Mouse (Mus musculus) left cerebral cortex, adult 2 months (tissue): ENCODE results near the gene Os9. TPM values are rescaled to one million over a fixed set of nuclear protein-coding genes. Genes with fewer than 3 reads are reported as not detected.

Experiments
- DNase-seq, 2 experiments: peaks; one replicate each; pipeline ENCODE4 v3.0.0; 2021 to 2022; ENCODE audit warnings: low spot score in 2 of 2, mixed read lengths in 1 of 2; ENCODE audit errors: extremely low spot score in 1 of 2
- H3K27ac ChIP-seq: fragments of 200-600 bp; 2 replicates; pipeline ENCODE4 v1.8.1; 2022
- H3K4me3 ChIP-seq: fragments of 200-600 bp; 2 replicates; pipeline ENCODE4 v1.8.1; 2022
- CTCF ChIP-seq: fragments of 200-600 bp; IDR thresholded peaks from 2 replicates; pipeline ENCODE4 v1.8.1; 2022; ENCODE audit warnings: antibody characterized with exemption, mild to moderate bottlenecking, moderate library complexity
- intact Hi-C: fragments of 180-260 bp; cut with DNase I; formaldehyde crosslinking; loops from one replicate; pipeline ENCODE4 v1.15.1; 2025
- total RNA-seq, 2 experiments: library from RNA; stranded (reverse); gene quantifications; 2 replicates each; pipeline ENCODE4 v1.2.3; 2021

Gene Os9
- total RNA-seq, 2 experiments from 2014 or later = 109 to 114 TPM

DNA sequence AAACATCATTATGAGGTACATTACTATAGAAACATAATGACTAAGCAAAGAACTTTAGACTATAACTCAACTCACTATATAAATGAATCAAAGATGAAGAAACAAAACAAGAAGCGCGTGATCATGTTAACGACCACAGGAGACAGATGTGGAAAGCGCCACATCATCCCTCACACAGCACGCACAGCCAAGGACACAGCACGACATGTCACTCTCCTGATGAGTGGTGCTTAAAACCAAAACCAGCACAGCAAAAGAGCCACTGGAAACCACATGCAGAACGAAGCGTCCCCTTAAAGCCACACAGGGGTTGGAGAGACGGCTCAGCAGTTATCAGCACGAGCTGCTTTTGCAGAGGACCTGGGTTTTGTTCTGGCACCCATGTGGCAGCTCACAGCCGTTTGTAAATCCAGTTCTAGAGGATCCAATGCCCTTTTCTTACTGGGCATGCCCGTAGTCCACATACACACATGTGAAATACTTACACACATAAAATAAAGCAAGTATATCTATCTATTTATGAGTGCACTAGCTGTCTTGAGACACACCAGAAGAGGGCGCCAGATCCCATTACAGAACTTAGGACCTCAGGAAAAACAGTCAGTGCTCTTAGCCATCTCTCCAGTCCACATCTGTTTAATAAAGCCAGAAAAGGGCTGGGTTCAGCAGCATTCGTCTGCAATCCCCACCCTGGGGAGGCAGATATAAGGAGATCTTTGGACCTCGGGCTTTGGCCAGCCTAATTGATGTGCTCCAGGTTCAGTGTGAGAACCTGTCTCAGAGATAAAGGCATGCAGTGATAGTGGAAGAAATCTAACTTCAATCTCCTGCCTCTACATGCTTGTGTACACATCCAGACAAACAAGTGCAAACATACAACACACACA is 9.7 kb downstream of the Os9 start:
- H3K27ac ChIP-seq = no peak overlapping the region
- peak; percentile 59 for TF ChIP-seq CTCF
- intact Hi-C loops = no loop called here
- DNase-seq = no peak
- no peak overlapping the region for H3K4me3 ChIP-seq

DNA sequence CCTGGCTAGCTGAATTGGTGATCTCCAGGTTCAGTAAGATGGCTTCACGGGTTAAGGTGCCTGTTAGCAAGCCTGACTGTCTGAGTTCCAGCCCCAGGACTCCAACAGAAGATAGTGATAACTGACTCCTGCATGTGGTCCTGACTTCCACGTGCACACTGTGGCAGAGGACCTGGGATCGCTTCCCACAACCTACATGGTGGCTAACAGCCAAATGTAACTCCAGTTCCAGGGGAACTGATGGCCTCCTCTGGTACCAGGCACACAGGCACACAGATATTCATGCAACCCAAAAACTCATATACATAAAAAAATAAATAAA is 12.7 kb downstream of the Os9 start:
- TF ChIP-seq CTCF = no peak
- Histone ChIP-seq H3K4me3 (no peak overlapping the region), H3K27ac (no peak overlapping the region)
- DNase-seq = no peak
- intact Hi-C loops = no loop called here

DNA sequence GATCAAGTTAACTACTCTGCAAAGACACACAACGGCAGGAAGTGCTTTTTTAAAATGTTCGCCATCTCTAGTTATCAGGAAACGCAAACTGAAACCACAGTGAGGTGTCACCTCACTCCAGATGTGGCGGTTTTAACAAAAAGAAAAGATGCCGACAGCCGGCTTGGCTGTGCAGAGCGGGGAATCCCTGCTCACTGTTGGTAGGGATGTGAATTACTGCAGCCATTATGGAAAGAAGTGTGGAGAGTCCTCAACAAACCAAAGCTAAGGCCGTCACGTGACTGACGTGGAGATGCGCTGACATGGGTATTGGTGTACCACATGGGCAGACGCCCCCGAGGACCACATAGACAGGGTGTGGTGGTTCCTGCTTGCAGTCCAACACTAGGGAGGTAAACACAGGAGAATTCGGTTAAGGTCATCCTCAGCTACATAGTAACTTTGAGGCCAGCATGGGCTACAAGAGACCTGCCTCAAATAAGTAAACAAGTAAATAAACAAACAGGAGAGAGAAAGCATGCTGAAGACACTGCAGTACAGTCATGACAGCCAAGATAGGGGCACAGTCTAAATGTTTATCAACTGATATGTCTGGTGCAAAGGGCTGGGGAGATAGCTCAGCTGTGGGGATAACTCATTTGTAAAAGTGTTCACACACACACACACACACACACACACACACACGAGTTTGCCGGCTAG is 13.2 kb downstream of the Os9 start:
- Histone ChIP-seq H3K4me3 (no peak overlapping the region), H3K27ac (no peak overlapping the region)
- intact Hi-C loops = no loop called here
- no peak for DNase-seq
- no peak for TF ChIP-seq CTCF

DNA sequence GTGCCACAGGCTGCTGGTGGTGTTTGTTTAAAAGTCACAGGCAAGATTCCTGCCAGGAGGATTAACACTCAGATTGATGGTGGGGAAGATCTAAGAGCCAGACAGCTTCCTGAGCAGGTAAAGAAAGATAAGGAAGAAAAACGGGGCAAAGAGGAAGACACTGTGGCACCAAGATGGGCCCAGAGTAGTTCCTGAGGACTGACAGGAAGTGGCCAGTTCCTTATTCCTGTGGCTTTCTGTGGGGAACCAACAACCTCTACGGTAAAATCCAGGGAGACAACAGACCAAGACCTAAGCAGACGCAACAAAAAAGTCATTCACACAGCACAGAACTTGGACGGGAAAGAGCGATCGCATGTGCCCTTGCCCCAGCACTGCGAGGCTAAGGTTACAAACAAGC is 17.3 kb downstream of the Os9 start:
- Histone ChIP-seq H3K27ac (no peak overlapping the region), H3K4me3 (no peak overlapping the region)
- intact Hi-C loops = no loop called here
- no peak for TF ChIP-seq CTCF
- no peak for DNase-seq

DNA sequence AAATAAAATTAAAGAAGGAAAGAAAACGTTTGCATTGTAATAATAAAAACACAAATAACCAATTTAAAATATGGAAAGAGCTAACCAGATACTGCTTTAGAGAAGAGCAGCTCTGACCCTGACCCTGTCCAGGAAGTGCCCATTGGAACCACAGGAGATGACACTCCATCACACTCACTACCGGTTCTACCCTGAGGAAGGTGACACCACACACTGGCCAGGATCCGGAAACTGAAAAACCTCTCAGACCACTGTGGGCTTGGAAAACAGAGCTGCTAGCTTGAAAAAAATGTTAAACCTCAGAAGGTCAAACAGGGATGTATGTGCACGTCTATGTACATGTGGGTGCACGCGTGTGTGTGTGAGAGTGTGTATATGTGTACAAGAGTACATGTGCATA is 19.8 kb downstream of the Os9 start:
- H3K27ac ChIP-seq = no peak overlapping the region
- H3K4me3 ChIP-seq = no peak overlapping the region
- TF ChIP-seq CTCF = no peak
- intact Hi-C loops = no loop called here
- DNase-seq = no peak

DNA sequence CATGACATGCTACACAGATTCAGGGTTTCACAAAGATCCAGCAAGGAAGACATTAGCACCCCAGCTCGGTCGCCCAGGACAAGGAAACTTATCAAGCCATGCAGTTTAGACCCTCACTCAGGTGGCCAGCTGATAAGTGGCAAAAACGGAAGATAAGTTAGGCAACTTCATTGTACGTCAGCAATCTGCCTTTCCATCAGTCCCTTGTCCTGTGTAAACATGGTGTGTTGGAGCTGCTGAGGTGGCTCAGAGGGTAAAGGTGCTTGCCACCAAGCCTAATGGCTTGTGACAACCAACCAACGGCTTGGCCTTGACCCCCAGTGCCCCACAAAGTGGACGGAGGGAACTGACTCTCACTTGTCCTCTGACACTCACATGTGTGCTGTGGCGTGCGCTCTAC is 20.5 kb downstream of the Os9 start:
- no peak overlapping the region for H3K4me3 ChIP-seq
- H3K27ac ChIP-seq = no peak overlapping the region
- no peak for TF ChIP-seq CTCF
- no peak for DNase-seq
- intact Hi-C loops = no loop called here

DNA sequence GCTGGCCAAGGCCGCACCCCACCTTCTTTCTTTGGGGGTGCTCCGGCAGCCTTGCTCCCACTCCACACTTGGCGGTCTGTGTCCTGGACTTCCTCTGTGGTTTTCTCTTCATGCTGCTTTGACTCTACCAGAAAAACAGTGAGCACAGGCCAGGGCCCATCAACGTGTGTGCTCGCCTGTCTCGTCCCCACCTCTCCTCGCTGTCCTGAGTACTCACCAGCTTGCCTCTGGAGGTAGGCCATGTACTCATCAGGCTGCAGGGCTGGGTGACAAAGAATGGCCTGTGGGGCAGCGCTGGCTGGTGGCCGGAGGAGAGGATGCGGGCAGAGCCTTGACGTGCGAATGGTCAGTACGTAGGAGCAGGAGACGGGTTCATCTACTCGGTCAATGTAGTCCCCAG is 21.1 kb downstream of the Os9 start:
- TF ChIP-seq CTCF = no peak
- H3K27ac ChIP-seq = no peak overlapping the region
- intact Hi-C loops = no loop called here

DNA sequence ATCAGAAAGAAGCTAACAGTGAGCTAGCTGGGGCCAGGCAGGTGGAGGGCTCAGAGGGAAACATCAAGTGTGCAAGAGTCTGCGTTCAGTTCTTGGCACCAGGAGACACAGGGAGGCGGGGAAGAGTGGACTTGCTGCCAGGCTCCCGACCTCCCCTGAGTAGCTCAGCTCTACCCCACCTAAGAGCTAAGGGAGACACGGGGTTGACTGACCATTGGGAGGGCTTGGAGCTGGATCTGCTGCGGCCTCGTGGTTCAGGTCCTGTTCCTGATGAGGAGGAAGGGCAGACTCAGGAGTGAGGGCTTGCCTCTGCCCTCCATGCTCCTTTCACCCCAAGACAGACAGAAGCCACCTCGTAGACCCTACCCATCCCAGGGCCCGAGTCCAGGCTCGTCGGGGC is 21.7 kb downstream of the Os9 start:
- H3K27ac ChIP-seq = no peak overlapping the region
- DNase-seq = no peak
- no peak for TF ChIP-seq CTCF
- no peak overlapping the region for H3K4me3 ChIP-seq
- intact Hi-C loops = no loop called here

More for the DNA sequence above, 21.1 kb downstream of the Os9 start:
- no peak for DNase-seq
- no peak overlapping the region for H3K4me3 ChIP-seq

DNA sequence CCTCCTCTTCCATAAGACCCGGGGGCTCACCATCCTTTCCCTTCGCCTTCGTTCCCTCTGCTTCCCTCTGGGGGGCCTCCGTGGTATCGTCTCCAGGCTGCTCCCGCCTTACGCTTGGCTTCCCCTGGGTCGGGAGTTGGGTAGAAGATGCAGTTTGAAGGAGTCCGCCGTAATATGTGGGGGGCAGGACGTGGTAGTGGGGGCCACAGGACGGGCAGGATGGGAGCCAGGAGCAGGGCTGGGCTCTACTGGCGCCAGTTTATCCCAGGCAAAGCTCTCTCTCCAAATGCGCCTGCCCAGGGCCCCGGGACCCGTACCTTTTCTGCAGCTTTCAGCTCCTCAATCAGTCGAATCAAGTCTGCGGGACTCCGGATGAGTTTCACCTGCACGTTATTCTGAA is 22.4 kb downstream of the Os9 start:
- no peak for DNase-seq
- intact Hi-C loops = no loop called here
- no peak overlapping the region for H3K27ac ChIP-seq
- no peak overlapping the region for H3K4me3 ChIP-seq
- no peak; the same call in 1 of the 2 replicates for TF ChIP-seq CTCF

DNA sequence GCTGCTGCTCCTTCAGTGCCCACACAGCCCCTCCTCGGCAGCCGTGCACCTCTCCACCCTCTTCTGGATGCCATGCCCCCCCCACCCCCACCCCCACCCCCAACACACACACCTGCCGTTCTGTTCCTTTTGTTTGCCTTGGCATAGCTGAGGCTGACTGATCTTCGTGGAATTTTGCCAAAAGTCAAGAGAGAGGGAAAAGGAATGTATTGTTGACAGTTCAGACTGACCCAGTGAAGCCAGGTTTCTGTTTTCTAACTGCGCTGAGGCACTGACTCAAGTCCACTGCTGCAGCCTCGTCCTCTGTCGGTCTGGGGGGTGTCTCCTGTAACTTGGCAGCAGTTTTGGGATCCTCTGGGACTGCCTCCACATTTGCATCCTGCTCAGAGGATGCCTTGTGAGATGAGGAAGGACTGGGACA is 26.5 kb downstream of the Os9 start:
- Histone ChIP-seq H3K4me3 (no peak overlapping the region), H3K27ac (peak overlapping the region; percentile 72)
- intact Hi-C loops = no loop called here
- TF ChIP-seq CTCF = no peak
- DNase-seq = no peak

DNA sequence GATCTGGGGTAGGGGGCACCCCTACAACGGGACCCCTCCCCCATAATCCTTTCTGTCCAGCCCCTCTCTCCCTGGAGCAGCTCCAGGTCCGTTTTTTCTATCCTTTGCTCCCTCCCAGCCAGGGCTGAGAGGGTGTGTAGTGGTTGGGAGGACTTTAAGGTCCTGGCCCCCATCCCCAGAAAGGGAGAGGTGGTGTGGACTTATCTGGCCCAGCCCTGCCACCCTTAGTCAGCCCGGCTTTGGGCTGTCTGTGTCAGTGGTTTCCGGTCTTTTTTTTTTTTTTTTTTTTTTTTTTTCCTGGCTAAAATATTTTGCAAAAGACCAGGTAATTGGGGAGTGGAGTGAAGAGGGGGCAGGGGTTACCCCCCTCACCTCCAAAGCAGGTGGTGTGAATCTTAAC is 28.2 kb downstream of the Os9 start:
- no peak for TF ChIP-seq CTCF
- H3K4me3 ChIP-seq = no peak overlapping the region
- intact Hi-C loops = no loop called here
- peak in 1 of 2 experiments; percentile 18 for DNase-seq
- H3K27ac ChIP-seq = no peak overlapping the region

DNA sequence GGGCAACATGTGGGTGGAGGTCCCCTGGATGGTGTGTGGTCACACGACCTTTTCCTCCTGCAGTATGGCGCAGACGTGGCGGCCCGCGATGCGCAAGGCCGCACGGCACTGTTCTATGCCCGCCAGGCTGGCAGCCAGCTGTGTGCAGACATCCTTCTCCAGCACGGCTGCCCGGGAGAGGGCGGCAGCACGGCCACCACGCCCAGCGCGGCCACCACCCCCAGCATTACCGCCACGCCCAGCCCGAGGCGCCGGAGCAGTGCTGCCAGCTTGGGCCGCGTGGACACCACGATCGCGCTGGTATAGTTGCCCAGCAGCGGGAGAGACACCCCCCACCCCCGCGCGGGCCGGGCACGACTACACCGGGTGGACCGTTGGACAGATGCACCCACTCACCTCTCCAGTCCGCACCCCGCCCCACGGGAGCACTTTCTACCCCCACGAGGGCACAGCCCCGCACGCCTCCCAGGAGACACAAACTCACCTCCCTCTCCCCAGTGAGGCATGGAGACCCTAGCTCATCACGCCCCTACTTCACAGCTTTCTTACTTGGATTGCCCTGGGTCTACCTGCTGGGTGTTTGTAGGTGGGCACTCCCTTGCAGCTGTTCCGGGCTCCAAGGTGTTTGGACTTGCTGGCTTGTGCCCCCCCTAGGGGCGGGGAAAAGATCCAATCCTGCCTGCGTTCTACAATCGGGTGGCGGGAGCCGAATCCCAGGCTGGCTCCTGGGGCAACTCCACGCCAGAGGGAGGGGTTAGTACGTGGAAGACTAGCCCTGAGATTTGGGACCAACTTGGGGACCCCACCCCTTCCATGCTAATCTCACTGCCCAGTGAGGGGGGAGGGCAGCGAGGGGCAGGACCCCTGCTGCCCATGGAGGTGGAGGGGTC is 29.2 kb downstream of the Os9 start:
- intact Hi-C loops = no loop called here
- TF ChIP-seq CTCF = peak; percentile 7
- peak overlapping the region; percentile 60; the same call in 1 of the 2 replicates for H3K27ac ChIP-seq
- peak; percentile 56 to 65 for DNase-seq
- 0 out of 2 replicates have a peak overlapping the region, but pooled peaks have one; percentile 13 for H3K4me3 ChIP-seq
